Mouse (Mus musculus) olfactory bulb, adult 2 months (tissue): Measurements from ENCODE around the gene Zdhhc18.

Experiments used
- CTCF ChIP-seq: fragments of 200-500 bp; IDR thresholded peaks from 2 replicates; pipeline ENCODE4 v1.5.1; 2012; ENCODE audit warnings: low read depth, mild to moderate bottlenecking, low read length, moderate library complexity; ENCODE audit not compliant: insufficient read depth
- POLR2A ChIP-seq: fragments of 200-500 bp; IDR thresholded peaks from 2 replicates; pipeline ENCODE4 v1.6.1; 2012; ENCODE audit warnings: mild to moderate bottlenecking, low read depth, low read length, moderate library complexity; ENCODE audit not compliant: insufficient read depth

DNA sequence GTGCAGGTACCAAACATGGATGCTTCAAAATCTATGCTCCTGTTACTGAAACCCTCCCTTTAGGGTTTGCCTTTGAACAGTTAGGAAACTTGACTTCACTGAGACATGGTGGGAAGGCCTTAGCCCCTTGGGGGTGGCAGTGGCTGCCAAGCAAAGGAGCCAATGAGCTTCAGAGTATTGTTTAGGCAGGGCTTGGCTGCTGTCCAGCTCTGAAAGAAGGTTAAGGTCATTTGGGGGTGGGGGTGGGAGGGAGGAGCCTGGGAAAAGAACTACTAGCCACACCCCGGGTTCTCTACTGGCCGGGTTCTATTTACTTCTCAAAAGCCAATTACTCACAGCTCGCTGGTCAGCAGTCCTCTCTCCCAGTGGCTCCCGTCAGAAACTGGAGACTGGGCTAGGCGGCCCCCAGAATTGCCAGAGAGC is 25.7 kb upstream of the Zdhhc18 start:
- no peak for TF ChIP-seq CTCF
- TF ChIP-seq POLR2A = no peak
